Mouse (Mus musculus) kidney, embryonic 15.5 days (tissue): ENCODE data around the gene Psmd4. TPM values are rescaled to one million over a fixed set of nuclear protein-coding genes. Genes with fewer than 3 reads are reported as not detected.

ENCODE experiments used
- ATAC-seq: fragments of 200-750 bp; cut with Nextera tagmentation; replicated peaks from 2 replicates; pipeline ENCODE4 v1.8.0; 2017; ENCODE audit warnings: moderate TSS enrichment; ENCODE audit not compliant: low FRiP score
- H3K27ac ChIP-seq: fragments of 300-500 bp; sonication (generic); 2 replicates; pipeline ENCODE4 v1.5.1; 2015; ENCODE audit warnings: mild to moderate bottlenecking, inconsistent platforms
- H3K27me3 ChIP-seq: fragments of 300-500 bp; sonication (generic); 2 replicates; pipeline ENCODE4 v1.6.1; 2015; ENCODE audit warnings: inconsistent platforms
- H3K36me3 ChIP-seq: fragments of 300-500 bp; sonication (generic); 2 replicates; pipeline ENCODE4 v1.6.1; 2015; ENCODE audit warnings: inconsistent platforms
- H3K4me1 ChIP-seq: fragments of 300-500 bp; sonication (generic); 2 replicates; pipeline ENCODE4 v1.6.1; 2015; ENCODE audit warnings: inconsistent platforms
- H3K4me2 ChIP-seq: fragments of 300-500 bp; sonication (generic); 2 replicates; pipeline ENCODE4 v1.6.1; 2015; ENCODE audit warnings: moderate library complexity, mild to moderate bottlenecking, inconsistent platforms
- H3K4me3 ChIP-seq: fragments of 300-500 bp; sonication (generic); replicated peaks from 2 replicates; pipeline ENCODE4 v1.5.1; 2015; ENCODE audit warnings: mild to moderate bottlenecking, inconsistent platforms
- H3K9ac ChIP-seq: fragments of 300-500 bp; sonication (generic); 2 replicates; pipeline ENCODE4 v1.6.1; 2015; ENCODE audit warnings: mild to moderate bottlenecking, inconsistent platforms
- H3K9me3 ChIP-seq: fragments of 300-500 bp; sonication (generic); replicated peaks from 2 replicates; pipeline ENCODE4 v1.6.1; 2016; ENCODE audit warnings: inconsistent platforms
- WGBS: fragments of 180-500 bp; shearing (Covaris S2); methylation state at CpG from one replicate; pipeline ENCODE4 v1.1.7; 2015; ENCODE audit warnings: mixed read lengths; 5-methylcytosine and 5-hydroxymethylcytosine counted together
- microRNA-seq: library from miRNA; unstranded; fragments of <30 nt; microRNA quantifications from one replicate; pipeline ENCODE4, GENCODE M21; 2016
- polyA plus RNA-seq: library from polyadenylated mRNA; unstranded; fragments of >200 nt; fragmentation: Nextera tagmentation; extraction: Ambion mirVana; gene quantifications from 2 replicates; pipeline ENCODE4 v1.2.1, GENCODE M21; 2015

Gene Psmd4
- polyA plus RNA-seq, 1 experiment from 2014 or later = 271 TPM

- H3K9me3 ChIP-seq = no peaks in the 10 kb centered on the region
- H3K36me3 ChIP-seq = peaks cover 99% of the 10 kb centered on the region
- no peak overlapping the region for H3K4me3 ChIP-seq
- H3K9ac ChIP-seq = no peak overlapping the region
- no peaks in the 10 kb centered on the region for H3K4me1 ChIP-seq
- ATAC-seq = no peak
- no peak overlapping the region for H3K27ac ChIP-seq
- no peak overlapping the region for H3K4me2 ChIP-seq
- no peaks in the 10 kb centered on the region for H3K27me3 ChIP-seq
Measured at GRCm38 (mm10) chr3:95003273-95003672, 39.1 kb downstream of the Psmd4 start.

DNA sequence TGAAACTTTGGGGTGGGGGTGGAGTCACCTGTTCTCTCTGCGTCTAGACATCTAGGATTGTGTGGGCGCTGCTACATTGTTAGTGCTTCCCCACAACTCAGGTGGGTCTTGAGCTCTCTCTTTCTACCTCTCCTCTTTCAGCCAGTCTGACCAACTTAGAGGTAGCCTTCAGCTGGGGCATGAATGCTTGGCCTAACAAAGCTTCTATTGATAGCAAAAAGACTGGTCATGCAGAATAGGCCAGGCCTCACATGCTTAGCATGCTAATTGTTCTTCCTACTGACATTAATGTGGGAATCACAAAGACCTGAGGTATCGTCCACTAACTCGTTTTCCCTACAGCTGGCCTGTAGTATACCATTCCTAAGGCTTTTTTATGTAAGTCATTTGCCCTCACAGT, 39.8 kb downstream of the Psmd4 start:
- Histone ChIP-seq H3K36me3 (peaks cover 99% of the 10 kb centered on the region), H3K9ac (no peak overlapping the region), H3K4me3 (no peak overlapping the region), H3K4me1 (no peaks in the 10 kb centered on the region), H3K27ac (no peak overlapping the region), H3K27me3 (no peaks in the 10 kb centered on the region), H3K9me3 (no peaks in the 10 kb centered on the region), H3K4me2 (no peak overlapping the region)
- WGBS = 81% methylated on average over 4 of the region's 4 CpGs
- no peak for ATAC-seq

- Histone ChIP-seq H3K4me2 (no peak overlapping the region), H3K4me1 (no peaks in the 10 kb centered on the region), H3K4me3 (no peak overlapping the region), H3K27me3 (no peaks in the 10 kb centered on the region), H3K9me3 (no peaks in the 10 kb centered on the region), H3K36me3 (peaks cover 96% of the 10 kb centered on the region), H3K9ac (no peak overlapping the region), H3K27ac (no peak overlapping the region)
- 29% methylated on average over 2 of the region's 2 CpGs for WGBS
- no peak for ATAC-seq
Measured at GRCm38 (mm10) chr3:94996946-94997345, 45.5 kb downstream of the Psmd4 start.

GRCm38 (mm10) chr3:94989159-94989761, 53.2 kb downstream of the Psmd4 start:
- ATAC-seq = no peak
- Histone ChIP-seq H3K36me3 (peaks cover 75% of the 10 kb centered on the region), H3K4me2 (no peak overlapping the region), H3K27me3 (no peaks in the 10 kb centered on the region), H3K4me1 (peaks cover 12% of the 10 kb centered on the region), H3K27ac (peak overlapping the region; percentile 42), H3K9me3 (no peaks in the 10 kb centered on the region), H3K4me3 (no peak overlapping the region), H3K9ac (no peak overlapping the region)
- WGBS = 51% methylated on average over 9 of the region's 9 CpGs

GRCm38 (mm10) chr3:94987578-94987977, 54.8 kb downstream of the Psmd4 start:
- no peak overlapping the region for H3K4me2 ChIP-seq
- H3K27ac ChIP-seq = no peak overlapping the region
- no peak overlapping the region for H3K9ac ChIP-seq
- no peaks in the 10 kb centered on the region for H3K9me3 ChIP-seq
- no peak for ATAC-seq
- no peaks in the 10 kb centered on the region for H3K27me3 ChIP-seq
- no peak overlapping the region for H3K4me3 ChIP-seq
- peaks cover 73% of the 10 kb centered on the region for H3K36me3 ChIP-seq
- H3K4me1 ChIP-seq = peaks cover 12% of the 10 kb centered on the region

DNA sequence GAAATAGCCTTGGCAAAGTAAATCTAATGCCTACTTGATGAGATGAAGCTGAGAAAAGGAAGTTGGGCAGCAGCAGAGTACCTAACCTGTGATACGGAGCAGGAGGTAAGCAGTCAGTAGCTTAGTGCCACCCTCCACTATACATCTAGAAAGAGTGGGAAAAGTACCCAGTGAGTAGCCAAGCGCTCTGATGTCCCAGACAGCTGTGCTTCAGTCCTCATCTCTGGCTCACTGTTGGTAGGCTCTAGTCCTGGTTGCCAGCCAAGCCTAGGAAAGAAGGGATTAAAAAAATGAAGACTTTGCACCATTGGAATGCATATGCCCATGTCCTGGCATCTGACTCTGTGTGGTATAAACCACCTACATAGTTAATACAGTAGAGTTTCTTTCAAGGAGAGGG, 56.9 kb downstream of the Psmd4 start:
- 95% methylated on average over 2 of the region's 2 CpGs for WGBS
- Histone ChIP-seq H3K4me2 (no peak overlapping the region), H3K36me3 (peaks cover 78% of the 10 kb centered on the region)

GRCm38 (mm10) chr3:94984312-94984711, 58.1 kb downstream of the Psmd4 start:
- no peaks in the 10 kb centered on the region for H3K27me3 ChIP-seq
- no peak overlapping the region for H3K9ac ChIP-seq
- peaks cover 7% of the 10 kb centered on the region for H3K4me1 ChIP-seq
- H3K27ac ChIP-seq = no peak overlapping the region
- no peak overlapping the region for H3K4me2 ChIP-seq
- H3K36me3 ChIP-seq = peaks cover 75% of the 10 kb centered on the region
- 92% methylated on average over 11 of the region's 11 CpGs for WGBS
- H3K9me3 ChIP-seq = no peaks in the 10 kb centered on the region
- H3K4me3 ChIP-seq = no peak overlapping the region
- ATAC-seq = no peak

More for the DNA sequence above, 56.9 kb downstream of the Psmd4 start:
- H3K9me3 ChIP-seq = no peaks in the 10 kb centered on the region
- H3K4me1 ChIP-seq = peaks cover 12% of the 10 kb centered on the region
- H3K27me3 ChIP-seq = no peaks in the 10 kb centered on the region
- no peak for ATAC-seq
- H3K27ac ChIP-seq = no peak overlapping the region
- H3K4me3 ChIP-seq = no peak overlapping the region
- no peak overlapping the region for H3K9ac ChIP-seq

Small RNA genes within 50 kb of the gene (microRNA-seq; reads per million reads assigned to microRNA genes)
- gene Mir7013 = not detected

Other genes starting within 250 kb of the Psmd4 start
- 17.4 and 18.8 TPM in 2 replicates for gene Pogz, start 205.0 kb downstream of the Psmd4 start, polyA plus RNA-seq
- 340 and 342 TPM in 2 replicates for gene Psmb4, start 155.7 kb downstream of the Psmd4 start, polyA plus RNA-seq
- gene Selenbp1, start 109.6 kb downstream of the Psmd4 start, polyA plus RNA-seq = 60.6 and 62.4 TPM in 2 replicates
- 8.9 and 10.8 TPM in 2 replicates for gene Rfx5, start 88.5 kb downstream of the Psmd4 start, polyA plus RNA-seq
- gene Pi4kb, start 67.9 kb downstream of the Psmd4 start, polyA plus RNA-seq = 21.4 and 27.5 TPM in 2 replicates
- 28.6 and 32.4 TPM in 2 replicates for gene Zfp687, start 27.2 kb downstream of the Psmd4 start, polyA plus RNA-seq
- gene Pip5k1a, start 64.3 kb upstream of the Psmd4 start, polyA plus RNA-seq = 19.9 and 20.8 TPM in 2 replicates
- 168 and 184 TPM in 2 replicates for gene Vps72, start 68.4 kb upstream of the Psmd4 start, polyA plus RNA-seq
- gene Tmod4, start 81.9 kb upstream of the Psmd4 start, polyA plus RNA-seq = 0.93 and 1.9 TPM in 2 replicates
- gene Scnm1, start 91.4 kb upstream of the Psmd4 start, polyA plus RNA-seq = 67.7 and 71.6 TPM in 2 replicates
- gene Lysmd1, start 91.5 kb upstream of the Psmd4 start, polyA plus RNA-seq = 14.5 and 15.5 TPM in 2 replicates
- 2.7 and 2.9 TPM in 2 replicates for gene Tnfaip8l2, start 99.7 kb upstream of the Psmd4 start, polyA plus RNA-seq
- gene Sema6c, start 117.8 kb upstream of the Psmd4 start, polyA plus RNA-seq = 3.9 and 4.5 TPM in 2 replicates
- 10.0 and 10.6 TPM in 2 replicates for gene Gabpb2, start 175.3 kb upstream of the Psmd4 start, polyA plus RNA-seq
- 87.4 and 92.0 TPM in 2 replicates for gene Cdc42se1, start 186.1 kb upstream of the Psmd4 start, polyA plus RNA-seq
- 12.9 and 16.0 TPM in 2 replicates for gene Mllt11, start 189.6 kb upstream of the Psmd4 start, polyA plus RNA-seq
- 0.50 and 0.53 TPM in 2 replicates for gene Gm128, start 199.0 kb upstream of the Psmd4 start, polyA plus RNA-seq
- gene Bnipl, start 208.6 kb upstream of the Psmd4 start, polyA plus RNA-seq = 1.2 and 1.4 TPM in 2 replicates
- gene Mindy1, start 238.7 kb upstream of the Psmd4 start, polyA plus RNA-seq = 39.2 and 46.2 TPM in 2 replicates
- 21.6 and 22.5 TPM in 2 replicates for gene Prune1, start 239.5 kb upstream of the Psmd4 start, polyA plus RNA-seq